Mouse (Mus musculus) spleen, postnatal 14 days (tissue): ENCODE results near the gene Pdss2.
A peak's percentile ranks its signal among the peaks of the same experiment; 100 is the strongest.

Source experiments
- DNase-seq, 2 experiments: peaks; one replicate each; pipeline ENCODE4 v3.0.0; 2021 to 2022; ENCODE audit warnings: low spot score in 2 of 2

Gene Pdss2

GRCm38 (mm10) chr10:43220910-43221625 lies at the start of gene Pdss2:
Gene Pdss2 (plus strand): TSS chr10:43221486.
- peak; percentile 82 to 90 for DNase-seq

GRCm38 (mm10) chr10:43172066-43172465 lies 49.2 kb upstream of the Pdss2 start:
- no peak for DNase-seq

GRCm38 (mm10) chr10:43172554-43172953 lies 48.7 kb upstream of the Pdss2 start:
- no peak for DNase-seq

GRCm38 (mm10) chr10:43173141-43173827 lies 48.0 kb upstream of the Pdss2 start:
- no peak for DNase-seq

- no peak for DNase-seq
Measured at GRCm38 (mm10) chr10:43173828-43174325, 47.4 kb upstream of the Pdss2 start.

GRCm38 (mm10) chr10:43174326-43175155 lies 46.7 kb upstream of the Pdss2 start, which contains the start of the genes Sobp and 9030612E09Rik:
Gene Sobp (minus strand): TSS chr10:43174530.
Gene 9030612E09Rik (plus strand): TSS chr10:43174704.
- DNase-seq = no peak

- DNase-seq = no peak
Measured at GRCm38 (mm10) chr10:43175156-43175601, 46.1 kb upstream of the Pdss2 start.

GRCm38 (mm10) chr10:43180313-43180912 lies 40.9 kb upstream of the Pdss2 start:
- no peak for DNase-seq

- no peak for DNase-seq
Measured at GRCm38 (mm10) chr10:43200206-43200605, 21.1 kb upstream of the Pdss2 start.

- DNase-seq = no peak
Measured at GRCm38 (mm10) chr10:43203865-43204264, 17.4 kb upstream of the Pdss2 start.

- DNase-seq = peak in 1 of 2 experiments; percentile 50
Measured at GRCm38 (mm10) chr10:43211866-43212265, 9.4 kb upstream of the Pdss2 start.

GRCm38 (mm10) chr10:43217361-43217900 lies 3.9 kb upstream of the Pdss2 start:
- no peak for DNase-seq

- DNase-seq = no peak
Measured at GRCm38 (mm10) chr10:43220479-43220878, 807 bp upstream of the Pdss2 start.

GRCm38 (mm10) chr10:43221659-43222058 lies 373 bp downstream of the Pdss2 start:
- peak; percentile 10 to 23 for DNase-seq

- no peak for DNase-seq
Measured at GRCm38 (mm10) chr10:43223391-43223790, 2.1 kb downstream of the Pdss2 start.

- DNase-seq = no peak
Measured at GRCm38 (mm10) chr10:43226391-43226790, 5.1 kb downstream of the Pdss2 start.

GRCm38 (mm10) chr10:43229236-43229635 lies 8.0 kb downstream of the Pdss2 start:
- DNase-seq = no peak

GRCm38 (mm10) chr10:43234522-43234921 lies 13.2 kb downstream of the Pdss2 start:
- DNase-seq = no peak

- DNase-seq = no peak
Measured at GRCm38 (mm10) chr10:43235011-43235410, 13.7 kb downstream of the Pdss2 start.

GRCm38 (mm10) chr10:43235758-43236669 lies 14.7 kb downstream of the Pdss2 start:
- no peak for DNase-seq
